Mouse (Mus musculus) lung, postnatal 0 days (tissue): ENCODE results near the gene Gab2.

Experiments used
- CTCF ChIP-seq: IDR thresholded peaks from 2 replicates; pipeline ENCODE4 v1.5.1; 2016; ENCODE audit warnings: antibody characterized with exemption, mild to moderate bottlenecking
- EP300 ChIP-seq: IDR thresholded peaks from 2 replicates; pipeline ENCODE4 v1.6.1; 2016; ENCODE audit warnings: antibody characterized with exemption, mild to moderate bottlenecking, control low read depth

GRCm38 (mm10) chr7:97251638-97252037 is 170.3 kb downstream of the Gab2 start:
- no peak for TF ChIP-seq EP300
- no peak for TF ChIP-seq CTCF
